Mouse (Mus musculus) splenic B cell, adult 2 months (primary cell): Measurements from ENCODE around the gene Chl1.

Experiments used
- DNase-seq: peaks from one replicate; pipeline ENCODE4 v3.0.0-alpha.2; 2011; ENCODE audit warnings: low read depth, low spot score
- H3K27me3 ChIP-seq: 2 replicates; pipeline ENCODE4 v1.6.1; 2012; ENCODE audit warnings: mild to moderate bottlenecking, low read length, moderate library complexity, mixed read lengths; ENCODE audit not compliant: control insufficient read depth, poor library complexity, insufficient read depth, severe bottlenecking
- H3K36me3 ChIP-seq: 2 replicates; pipeline ENCODE4 v1.6.1; 2012; ENCODE audit warnings: mild to moderate bottlenecking, low read length, moderate library complexity, mixed read lengths; ENCODE audit not compliant: control insufficient read depth, poor library complexity, insufficient read depth, severe bottlenecking

The Chl1 gene

DNA sequence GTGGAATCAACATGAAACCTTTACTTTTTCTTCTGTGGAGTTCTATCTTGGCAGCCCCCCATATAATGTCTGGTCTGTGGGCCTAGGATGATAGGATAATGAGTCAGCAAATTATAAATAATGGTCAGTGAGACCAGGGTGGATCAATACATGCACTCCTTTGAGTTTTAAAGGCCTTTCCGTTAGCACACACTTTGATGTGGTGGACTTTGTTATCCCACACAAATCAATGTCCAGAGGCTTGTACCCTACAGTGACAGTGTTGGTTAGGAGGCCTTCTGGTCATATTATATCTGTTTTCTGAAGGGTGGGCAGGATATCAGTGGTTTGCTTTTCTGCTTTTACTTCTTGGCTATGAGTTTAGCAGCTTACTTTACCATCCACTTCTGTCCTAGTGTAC is 62.3 kb downstream of the Chl1 start:
- no peaks in the 10 kb centered on the region for H3K27me3 ChIP-seq
- H3K36me3 ChIP-seq = no peaks in the 10 kb centered on the region
- DNase-seq = no peak

DNA sequence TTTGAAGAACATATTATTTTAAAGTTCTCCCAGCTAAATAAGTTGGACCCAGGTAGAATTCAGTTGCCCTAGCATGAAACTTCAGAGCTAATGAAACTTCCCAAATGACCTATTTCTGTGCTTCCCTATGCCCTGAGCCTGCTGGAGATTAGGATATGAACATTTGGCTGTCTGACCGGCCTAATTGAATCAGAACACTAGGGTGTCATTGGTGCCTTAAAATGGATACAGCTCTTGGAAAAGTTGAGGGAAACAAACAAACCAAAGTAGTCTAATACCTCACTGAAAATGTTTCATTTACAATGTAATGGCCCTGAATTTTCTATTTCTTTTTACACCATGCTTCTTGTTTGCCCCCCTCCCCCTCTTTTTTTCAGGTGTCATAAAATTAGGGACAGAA is 73.8 kb downstream of the Chl1 start:
- DNase-seq = no peak
- no peaks in the 10 kb centered on the region for H3K36me3 ChIP-seq

DNA sequence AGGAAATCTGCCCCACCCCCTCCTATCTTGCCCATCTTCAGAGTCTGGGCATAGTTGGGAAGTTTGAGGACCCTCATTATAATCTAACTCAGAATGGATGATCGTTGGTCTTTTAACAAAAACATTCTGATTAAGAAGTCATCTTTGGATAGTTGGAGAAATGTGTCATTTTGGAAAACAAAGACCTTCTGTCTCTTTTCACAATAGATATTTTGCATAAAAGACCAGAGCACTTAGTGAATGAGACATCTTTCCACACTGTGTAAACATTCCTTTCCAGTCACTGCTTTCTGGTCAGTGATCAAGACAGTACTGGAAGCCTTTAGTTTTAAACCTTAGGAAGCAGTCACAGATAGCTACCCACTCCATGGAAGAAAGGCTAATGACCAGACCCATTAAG is 75.3 kb downstream of the Chl1 start:
- no peaks in the 10 kb centered on the region for H3K36me3 ChIP-seq
- DNase-seq = no peak
- H3K27me3 ChIP-seq = no peaks in the 10 kb centered on the region

More for the DNA sequence above, 73.8 kb downstream of the Chl1 start:
- no peaks in the 10 kb centered on the region for H3K27me3 ChIP-seq

DNA sequence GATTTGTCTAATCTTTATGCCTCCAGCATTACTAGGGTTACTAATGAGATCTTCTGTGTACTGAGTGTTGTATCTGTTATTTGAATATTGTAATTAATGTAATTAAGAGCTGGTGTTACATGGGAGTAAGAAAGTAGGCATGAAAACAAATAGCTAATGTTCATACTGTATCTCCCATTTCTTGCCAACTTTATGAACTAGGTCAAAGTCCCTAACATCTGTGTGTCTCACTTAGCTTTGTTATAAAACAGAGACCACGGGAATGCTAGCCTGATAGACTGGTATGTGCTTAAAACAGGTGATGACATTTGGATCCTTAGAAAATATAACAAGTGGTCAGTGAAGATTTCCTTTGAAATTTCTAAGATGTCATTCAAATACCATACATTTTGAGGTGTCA is 75.7 kb downstream of the Chl1 start:
- no peaks in the 10 kb centered on the region for H3K36me3 ChIP-seq
- no peak for DNase-seq
- no peaks in the 10 kb centered on the region for H3K27me3 ChIP-seq

DNA sequence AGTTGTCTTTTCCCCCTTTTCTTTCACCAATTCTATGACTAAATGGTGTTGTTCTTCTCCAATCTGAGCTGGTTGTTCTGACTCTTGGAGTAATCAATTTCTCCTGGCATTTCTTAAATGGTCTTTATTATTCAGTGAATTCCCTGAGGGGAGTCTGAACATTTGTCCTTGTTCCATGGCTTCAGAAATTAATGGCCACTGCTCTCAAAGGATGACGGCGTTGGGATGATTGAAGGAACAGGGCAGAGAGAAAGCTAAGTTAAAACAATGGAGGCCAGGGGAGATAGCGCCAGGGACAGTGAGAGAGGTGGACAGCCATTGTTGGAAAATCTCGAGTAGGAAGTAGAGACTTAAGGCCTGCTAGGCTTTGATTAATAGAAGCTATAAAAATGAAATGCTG is 91.7 kb downstream of the Chl1 start:
- DNase-seq = no peak
- Histone ChIP-seq H3K27me3 (no peaks in the 10 kb centered on the region), H3K36me3 (no peaks in the 10 kb centered on the region)

DNA sequence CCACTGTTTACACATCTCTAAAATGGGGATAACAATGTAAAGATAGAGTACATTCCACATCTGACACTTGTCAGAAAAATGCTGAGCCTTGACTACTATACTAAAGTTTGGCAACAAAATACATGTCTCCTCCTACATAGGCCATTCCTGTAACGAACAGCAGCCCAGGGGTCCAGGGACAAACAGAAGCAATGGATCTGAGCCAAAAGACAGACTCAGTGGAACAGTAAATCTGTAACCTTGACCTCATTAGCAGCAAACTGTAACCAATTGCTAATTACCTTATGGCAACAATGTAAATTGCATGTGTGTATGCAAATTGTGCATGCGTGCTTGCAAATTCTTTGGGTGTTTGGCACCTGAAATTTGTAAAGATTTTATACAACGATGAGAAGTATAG is 100.3 kb downstream of the Chl1 start:
- H3K27me3 ChIP-seq = no peaks in the 10 kb centered on the region
- no peak for DNase-seq

DNA sequence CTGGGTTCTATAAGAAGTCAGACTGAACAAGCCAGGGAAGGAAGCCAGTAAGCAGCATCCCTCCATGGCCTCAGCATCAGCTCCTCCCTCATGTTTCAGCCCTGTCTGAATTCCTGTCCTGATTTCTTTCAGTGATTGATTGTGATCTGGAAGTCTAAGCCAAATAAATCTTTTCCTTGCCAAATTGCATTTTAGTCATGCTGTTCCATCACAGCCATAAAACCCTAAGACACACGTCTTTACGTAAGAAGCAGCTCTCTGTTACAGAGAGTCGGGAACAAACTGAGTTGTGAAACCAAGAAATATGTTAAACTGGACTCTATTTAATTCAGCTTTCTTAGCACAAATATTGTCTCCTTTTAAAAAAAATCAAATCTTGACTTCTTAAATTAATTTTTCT is 102.2 kb downstream of the Chl1 start:
- no peak for DNase-seq
- Histone ChIP-seq H3K27me3 (no peaks in the 10 kb centered on the region), H3K36me3 (no peaks in the 10 kb centered on the region)

More for the DNA sequence above, 100.3 kb downstream of the Chl1 start:
- no peaks in the 10 kb centered on the region for H3K36me3 ChIP-seq

DNA sequence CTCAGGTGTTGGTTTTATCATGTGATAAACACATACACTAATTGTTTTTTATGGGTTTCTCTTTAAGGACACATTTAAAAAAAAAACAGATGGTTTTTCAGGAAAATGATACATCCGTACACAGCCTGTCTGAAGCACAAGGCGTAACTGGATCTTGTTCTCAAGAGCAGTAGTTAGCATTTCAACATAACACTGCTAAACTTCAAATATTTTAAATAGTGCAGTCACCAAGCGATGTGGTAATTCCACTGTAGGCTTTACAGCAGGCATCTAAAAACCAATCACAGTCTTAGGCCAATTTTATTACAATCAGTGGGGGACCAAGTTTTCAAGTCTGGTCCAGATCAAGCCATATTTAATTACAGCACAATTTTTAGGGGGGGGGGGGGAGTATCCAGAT is 103.3 kb downstream of the Chl1 start:
- no peaks in the 10 kb centered on the region for H3K27me3 ChIP-seq
- no peaks in the 10 kb centered on the region for H3K36me3 ChIP-seq
- DNase-seq = no peak

DNA sequence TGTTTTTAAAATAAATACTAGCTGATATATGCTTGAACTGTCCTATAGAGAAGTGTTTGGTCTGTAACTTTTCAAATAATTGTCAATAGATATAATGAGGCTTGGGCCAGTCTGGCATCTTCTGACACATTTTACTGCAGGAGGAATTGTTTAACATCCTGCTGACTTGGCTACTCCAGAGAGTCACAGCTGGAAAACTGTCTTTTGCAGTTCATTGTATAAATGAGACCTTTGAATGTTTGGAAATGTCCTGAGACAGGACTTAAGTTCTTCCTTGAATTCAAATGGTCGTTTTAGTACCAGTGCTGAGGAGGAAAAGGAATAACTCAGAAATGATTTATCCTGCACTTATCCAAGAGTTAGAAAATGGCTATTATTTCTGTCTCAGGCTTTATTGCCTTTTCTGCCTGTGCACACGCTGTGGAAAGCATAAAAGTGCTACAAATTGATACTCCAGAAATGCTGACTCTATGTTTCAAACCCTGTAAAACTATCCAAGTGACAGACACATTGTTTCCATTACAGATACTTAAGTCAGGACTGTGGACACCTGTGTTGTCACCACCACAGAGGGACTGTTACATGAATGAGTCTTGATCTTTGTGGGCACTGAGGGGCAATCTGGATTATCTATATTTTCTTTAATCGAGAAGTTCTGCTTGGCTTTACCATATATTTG is 105.7 kb downstream of the Chl1 start:
- DNase-seq = no peak
- H3K36me3 ChIP-seq = no peaks in the 10 kb centered on the region
- no peaks in the 10 kb centered on the region for H3K27me3 ChIP-seq

DNA sequence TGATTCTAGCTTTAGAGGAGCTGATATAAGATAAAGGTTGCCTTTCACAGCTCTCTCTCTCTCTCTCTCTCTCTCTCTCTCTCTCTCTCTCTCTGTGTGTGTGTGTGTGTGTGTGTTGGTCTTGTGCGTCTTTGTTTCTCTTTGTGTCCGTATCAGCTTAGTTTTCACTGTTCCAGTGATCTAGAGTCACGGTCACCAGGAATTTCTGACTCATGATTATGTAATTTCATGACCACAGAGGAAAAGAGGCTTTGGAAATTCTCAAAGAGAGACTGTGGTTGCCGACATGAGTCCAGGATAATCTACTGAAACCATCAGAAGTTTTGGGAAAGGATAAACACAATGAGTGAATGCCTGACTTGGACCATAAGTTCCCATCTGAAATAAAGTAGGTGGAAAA is 110.5 kb downstream of the Chl1 start:
- no peak for DNase-seq
- no peaks in the 10 kb centered on the region for H3K27me3 ChIP-seq
- H3K36me3 ChIP-seq = no peaks in the 10 kb centered on the region

DNA sequence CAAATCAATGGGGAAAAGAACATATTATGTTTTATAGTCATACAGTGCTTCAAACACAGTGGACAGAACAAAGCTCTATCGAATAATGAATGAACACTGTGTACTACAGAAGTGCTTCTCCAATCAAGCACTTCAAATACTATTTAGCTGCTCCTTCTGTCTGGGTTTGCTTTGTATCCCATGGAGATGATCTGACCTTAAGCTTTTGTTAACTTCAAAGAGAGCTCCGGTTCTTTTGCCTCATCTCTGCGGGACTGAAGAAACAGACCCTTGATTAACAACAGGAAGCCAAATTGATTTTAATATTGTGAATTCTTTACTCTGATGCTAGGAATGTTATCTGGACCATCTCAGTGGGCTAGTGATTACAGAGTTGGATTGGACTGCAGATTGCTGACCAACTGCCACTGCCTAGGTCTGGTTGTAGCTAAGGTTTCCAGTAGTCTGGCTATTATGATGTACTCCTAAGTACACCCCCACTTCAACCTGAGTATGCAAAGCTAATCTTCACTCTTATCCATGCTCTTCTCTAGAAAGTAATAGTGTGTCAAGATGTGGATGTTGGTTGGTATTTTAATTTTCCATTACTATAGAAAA is 111.8 kb downstream of the Chl1 start:
- no peaks in the 10 kb centered on the region for H3K36me3 ChIP-seq
- no peak for DNase-seq
- H3K27me3 ChIP-seq = no peaks in the 10 kb centered on the region

DNA sequence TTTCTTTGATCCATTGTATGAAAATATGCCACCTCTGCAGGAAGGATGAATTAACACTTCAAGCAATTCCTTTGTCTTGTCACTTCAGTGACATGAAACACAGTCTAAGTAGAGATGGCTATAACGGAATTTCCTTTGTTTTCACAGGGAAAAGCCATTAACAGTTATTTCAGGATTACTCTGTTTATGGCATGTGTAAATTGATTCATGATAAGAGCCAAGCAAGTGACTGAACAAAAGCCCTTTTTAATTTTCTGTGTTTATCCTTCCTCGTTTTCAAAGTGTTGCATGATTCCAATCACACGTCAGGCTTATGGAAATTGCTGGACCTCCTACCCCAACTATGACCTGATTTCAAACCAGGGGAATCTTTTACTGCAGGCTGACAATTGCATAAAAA is 122.5 kb downstream of the Chl1 start:
- no peak for DNase-seq
- Histone ChIP-seq H3K27me3 (no peaks in the 10 kb centered on the region), H3K36me3 (no peaks in the 10 kb centered on the region)

DNA sequence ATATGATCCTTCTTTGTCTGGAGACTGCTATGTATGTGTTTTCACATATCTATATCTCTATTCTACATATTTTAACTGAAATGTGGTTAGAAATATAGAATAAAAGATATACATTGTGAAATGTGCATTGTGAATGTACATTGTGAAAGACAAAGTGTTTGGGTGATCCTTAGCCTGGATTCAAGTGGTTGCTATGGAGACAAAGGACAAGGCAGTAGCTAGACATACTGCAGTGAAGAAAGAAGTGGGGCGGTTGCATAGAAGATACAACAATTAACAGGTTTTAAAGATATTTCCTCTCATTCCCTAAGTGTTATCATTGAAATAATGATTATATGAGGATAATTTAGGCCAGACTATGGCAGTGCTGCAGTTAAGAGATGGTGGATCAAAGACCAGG is 146.4 kb downstream of the Chl1 start:
- no peak for DNase-seq
- Histone ChIP-seq H3K36me3 (no peaks in the 10 kb centered on the region), H3K27me3 (no peaks in the 10 kb centered on the region)

DNA sequence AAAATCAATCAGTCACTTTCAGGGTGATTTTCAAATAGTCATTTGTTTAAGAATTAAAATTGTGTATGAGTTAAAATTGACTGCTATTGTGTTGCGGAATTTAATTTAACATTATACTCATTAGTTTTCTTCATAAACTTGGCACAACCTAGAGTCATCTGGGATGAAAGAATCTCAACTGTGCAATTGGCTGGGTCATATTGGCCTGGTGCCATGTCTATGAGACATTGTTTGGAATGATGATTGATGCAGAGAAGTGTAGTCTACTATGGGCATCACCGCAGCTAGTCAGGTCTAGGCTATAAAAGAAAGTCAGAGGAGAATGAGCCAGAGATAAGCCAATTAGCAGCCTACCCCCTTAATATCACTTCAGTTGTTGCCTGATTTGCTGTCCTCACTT is 148.8 kb downstream of the Chl1 start:
- DNase-seq = no peak
- Histone ChIP-seq H3K27me3 (no peaks in the 10 kb centered on the region), H3K36me3 (no peaks in the 10 kb centered on the region)

DNA sequence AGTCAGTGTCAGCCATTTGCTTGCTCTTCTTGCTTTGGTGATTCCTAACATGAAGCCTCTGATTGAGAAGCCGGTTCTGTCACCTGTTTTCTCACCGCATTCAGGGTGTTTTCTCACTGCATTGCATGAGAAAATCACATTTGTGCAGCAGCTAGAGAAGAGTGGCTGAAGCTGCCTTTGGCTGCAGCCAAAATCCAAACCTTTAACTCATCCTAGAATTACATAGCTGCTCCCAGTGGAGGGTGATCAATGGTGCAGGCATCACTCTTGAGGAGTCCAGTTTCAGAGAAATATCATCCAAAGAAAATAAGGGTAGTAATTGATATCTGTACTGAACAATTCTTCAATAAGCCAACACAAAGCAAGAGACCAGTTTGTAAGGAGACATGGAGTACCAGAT is 154.8 kb downstream of the Chl1 start:
- Histone ChIP-seq H3K36me3 (no peaks in the 10 kb centered on the region), H3K27me3 (no peaks in the 10 kb centered on the region)
- no peak for DNase-seq
